Mouse (Mus musculus): ENCODE measurements at regions not wholly inside any gene's neighbourhood (a gene's known extent, or its start where the extent isn't known, plus 50 kb on each side); places are given as distances from the start of the nearest gene placed in this dataset.

DNA sequence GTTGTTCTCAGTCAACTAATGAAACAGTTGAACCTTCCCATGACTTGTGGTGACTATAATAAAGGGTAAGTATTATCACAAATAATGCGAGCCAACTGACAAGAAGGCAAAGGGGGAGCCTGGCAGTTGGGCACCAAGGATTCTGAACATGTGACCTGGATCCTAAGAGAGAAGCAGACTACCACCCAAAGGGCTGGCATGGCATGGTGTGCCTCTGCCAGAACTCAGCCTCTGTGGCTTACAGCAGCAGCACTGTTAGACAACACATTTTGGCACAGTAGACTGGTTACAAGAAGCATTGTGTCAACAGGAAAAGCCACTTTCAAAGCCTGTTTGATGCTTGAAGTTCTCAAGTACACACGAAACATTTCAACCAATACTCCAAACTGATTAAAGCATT, 142.2 kb upstream of the Satb2 start:
- TF ChIP-seq CTCF (IDR thresholded peaks at IDR 0.05; ENCODE audit: borderline replicate concordance, insufficient read depth, low read depth, low read length), result no peak
- no peak for TF ChIP-seq POLR2A (IDR thresholded peaks at IDR 0.05; ENCODE audit: borderline replicate concordance, insufficient read depth, low read length)
